Mouse (Mus musculus): Measurements from ENCODE around the gene Cox4i2. TPM values are rescaled to one million over a fixed set of nuclear protein-coding genes. Genes with fewer than 3 reads are reported as not detected.

Cox4i2 gene
- total and polyA plus RNA-seq, 2 experiments = 0.31 TPM; not detected in 1

DNA sequence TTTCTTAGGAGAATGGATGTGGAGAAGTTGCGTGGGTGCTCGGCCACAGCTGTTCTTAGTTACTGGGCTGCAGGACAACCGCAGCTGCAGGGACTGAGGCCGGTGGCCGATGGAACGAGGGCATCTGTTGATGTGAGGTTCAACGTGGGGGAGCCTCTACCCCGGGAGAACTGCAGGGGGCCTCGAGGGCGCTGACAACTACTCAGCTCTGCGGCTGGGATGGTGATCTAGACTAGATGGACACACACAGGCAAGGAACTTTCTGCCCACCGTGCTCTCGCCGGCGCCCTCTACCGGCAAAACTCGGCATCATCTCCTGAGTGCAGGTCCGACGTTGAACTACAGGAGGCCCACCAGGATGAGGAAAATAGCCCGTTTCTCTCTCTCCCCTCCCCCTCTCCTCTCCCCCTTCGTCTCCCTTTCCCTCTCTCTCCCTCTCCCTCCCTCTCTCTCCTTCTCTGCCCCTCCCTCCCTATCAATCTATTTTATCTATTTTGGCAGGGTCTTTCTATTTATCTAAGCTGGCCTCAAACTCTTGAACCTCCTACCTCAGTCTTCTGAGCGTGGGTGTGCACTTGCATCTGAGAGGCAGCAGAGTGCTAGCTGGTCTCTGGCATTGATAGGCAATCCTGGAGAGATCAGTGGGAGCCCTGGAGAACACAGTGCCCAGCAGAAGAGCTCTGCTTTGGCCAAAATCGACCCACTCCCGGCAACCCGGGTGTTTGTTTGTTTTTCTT, 12.6 kb downstream of the Cox4i2 start:
- no peaks in the 10 kb centered on the region for H3K79me2 ChIP-seq (ENCODE audit: control insufficient read depth, insufficient read depth, low read length)
- no peaks in the 10 kb centered on the region for H3K36me3 ChIP-seq (ENCODE audit: control insufficient read depth, insufficient read depth, low read length)
- no peak overlapping the region for H3K27ac ChIP-seq (replicated peaks; ENCODE audit: insufficient read depth, low read depth, low read length)
- 16% methylated on average over 25 of the region's 25 CpGs for WGBS
- no peak overlapping the region for H3K9ac ChIP-seq (ENCODE audit: low read depth, low read length)
- peaks cover 2% of the 10 kb centered on the region; the same call in 1 of the 2 replicates for H3K4me1 ChIP-seq (ENCODE audit: control insufficient read depth, insufficient read depth, low read length)
- H3K27me3 ChIP-seq (ENCODE audit: control insufficient read depth, insufficient read depth, low read length) = no peaks in the 10 kb centered on the region
- DNase-seq (ENCODE audit: extremely low read depth, low read depth, low spot score) = peak; percentile 39
- H3K4me3 ChIP-seq (ENCODE audit: insufficient read depth, low read depth, low read length) = no peak overlapping the region
- TF ChIP-seq CTCF (IDR thresholded peaks at IDR 0.05; ENCODE audit: low read depth, low read length) (peak; percentile 99), POLR2A (IDR thresholded peaks at IDR 0.05; ENCODE audit: extremely low read depth, insufficient read depth, low read length) (no peak)

DNA sequence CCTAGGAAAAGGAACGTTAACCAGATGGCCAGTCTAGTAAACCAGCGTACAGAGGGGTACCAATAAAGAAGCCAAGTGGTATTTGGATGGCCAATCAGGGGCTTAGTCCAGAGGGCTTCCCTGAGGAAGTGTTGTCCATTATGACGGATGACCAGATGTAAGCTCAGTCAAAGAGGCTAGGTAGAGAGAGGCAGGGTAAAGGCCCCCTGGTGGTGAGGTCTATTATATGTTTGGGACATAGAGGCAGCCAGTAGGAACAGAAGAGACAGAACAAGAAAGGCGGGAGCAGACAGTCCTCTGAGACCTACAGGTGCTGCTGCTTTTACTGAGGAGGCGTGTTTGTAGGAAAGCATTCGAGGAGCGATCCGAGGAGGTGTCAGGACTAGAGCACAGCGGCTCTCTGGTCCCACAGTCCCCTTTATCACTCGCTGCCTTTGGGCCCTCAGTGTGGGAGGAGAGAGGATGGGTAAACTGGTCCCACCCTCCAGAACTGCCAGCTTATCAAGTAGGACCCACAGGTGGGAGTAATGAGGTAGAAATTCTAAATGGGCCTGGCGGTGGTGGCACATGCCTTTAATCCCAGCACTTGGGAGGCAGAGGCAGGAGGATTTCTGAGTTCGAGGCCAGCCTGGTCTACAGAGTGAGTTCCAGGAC, 13.8 kb downstream of the Cox4i2 start:
- H3K4me1 ChIP-seq (ENCODE audit: control insufficient read depth, insufficient read depth, low read length) = peaks cover 2% of the 10 kb centered on the region; the same call in 1 of the 2 replicates
- peak; percentile 58 for DNase-seq (ENCODE audit: extremely low read depth, low read depth, low spot score)
- no peaks in the 10 kb centered on the region for H3K27me3 ChIP-seq (ENCODE audit: control insufficient read depth, insufficient read depth, low read length)

DNA sequence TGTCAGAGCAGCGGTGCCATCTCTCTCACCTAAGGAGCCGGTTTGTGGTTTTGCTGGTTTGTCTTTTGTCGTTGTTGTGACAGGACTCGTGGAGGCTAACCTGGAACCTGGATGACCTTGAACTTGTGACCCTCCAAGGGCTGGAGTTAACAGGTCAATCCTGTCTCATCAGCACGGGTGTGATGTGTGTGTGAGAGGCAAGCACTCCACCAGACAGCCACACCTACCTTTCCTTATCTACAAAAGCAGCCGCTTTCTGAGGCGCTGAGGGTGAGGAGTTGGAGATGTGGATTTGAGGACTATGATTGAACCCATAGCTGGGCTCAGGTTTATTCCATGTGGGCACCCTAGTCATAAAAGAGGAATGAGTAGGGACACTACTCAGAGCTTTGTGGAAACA, 15.7 kb downstream of the Cox4i2 start:
- no peak overlapping the region for H3K9ac ChIP-seq (ENCODE audit: low read depth, low read length)
- H3K36me3 ChIP-seq (ENCODE audit: control insufficient read depth, insufficient read depth, low read length) = no peaks in the 10 kb centered on the region
- TF ChIP-seq CTCF (IDR thresholded peaks at IDR 0.05; ENCODE audit: low read depth, low read length) (no peak), POLR2A (IDR thresholded peaks at IDR 0.05; ENCODE audit: extremely low read depth, insufficient read depth, low read length) (no peak)
- no peak overlapping the region for H3K27ac ChIP-seq (replicated peaks; ENCODE audit: insufficient read depth, low read depth, low read length)
- H3K27me3 ChIP-seq (ENCODE audit: control insufficient read depth, insufficient read depth, low read length) = no peaks in the 10 kb centered on the region
- peaks cover 2% of the 10 kb centered on the region; the same call in 1 of the 2 replicates for H3K4me1 ChIP-seq (ENCODE audit: control insufficient read depth, insufficient read depth, low read length)
- H3K79me2 ChIP-seq (ENCODE audit: control insufficient read depth, insufficient read depth, low read length) = no peaks in the 10 kb centered on the region
- 71% methylated on average over 7 of the region's 7 CpGs for WGBS
- H3K4me3 ChIP-seq (ENCODE audit: insufficient read depth, low read depth, low read length) = no peak overlapping the region
- DNase-seq (ENCODE audit: extremely low read depth, low read depth, low spot score) = no peak

More for the DNA sequence above, 13.8 kb downstream of the Cox4i2 start:
- Histone ChIP-seq H3K4me3 (ENCODE audit: insufficient read depth, low read depth, low read length) (no peak overlapping the region), H3K9ac (ENCODE audit: low read depth, low read length) (no peak overlapping the region), H3K36me3 (ENCODE audit: control insufficient read depth, insufficient read depth, low read length) (no peaks in the 10 kb centered on the region), H3K27ac (replicated peaks; ENCODE audit: insufficient read depth, low read depth, low read length) (no peak overlapping the region), H3K79me2 (ENCODE audit: control insufficient read depth, insufficient read depth, low read length) (no peaks in the 10 kb centered on the region)
- no peak for TF ChIP-seq CTCF (IDR thresholded peaks at IDR 0.05; ENCODE audit: low read depth, low read length)
- TF ChIP-seq POLR2A (IDR thresholded peaks at IDR 0.05; ENCODE audit: extremely low read depth, insufficient read depth, low read length) = no peak
- WGBS = 65% methylated on average over 12 of the region's 12 CpGs

DNA sequence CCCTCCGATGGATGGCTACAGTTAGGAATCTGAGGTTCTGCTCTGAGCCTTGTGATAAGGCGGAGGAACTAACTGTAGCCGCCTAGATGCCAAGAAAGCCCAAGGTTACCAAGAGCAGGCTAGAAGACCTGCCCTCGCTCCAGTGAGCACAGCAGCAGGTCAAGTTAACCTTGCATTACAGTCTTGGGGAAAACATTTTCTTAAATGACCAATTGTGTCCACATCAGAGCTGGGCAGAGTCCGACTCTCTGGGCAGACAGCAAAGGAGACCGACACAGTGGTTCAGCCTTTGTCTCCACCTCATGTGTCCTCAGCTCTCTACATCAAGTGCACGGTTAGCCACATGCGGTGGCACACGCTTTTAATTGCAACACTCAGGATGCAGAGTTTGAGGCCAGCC, 17.6 kb downstream of the Cox4i2 start:
- TF ChIP-seq POLR2A (IDR thresholded peaks at IDR 0.05; ENCODE audit: extremely low read depth, insufficient read depth, low read length) = no peak
- no peak for TF ChIP-seq CTCF (IDR thresholded peaks at IDR 0.05; ENCODE audit: low read depth, low read length)
- H3K4me1 ChIP-seq (ENCODE audit: control insufficient read depth, insufficient read depth, low read length) = peaks cover 2% of the 10 kb centered on the region; the same call in 1 of the 2 replicates
- H3K4me3 ChIP-seq (ENCODE audit: insufficient read depth, low read depth, low read length) = no peak overlapping the region
- 92% methylated on average over 9 of the region's 9 CpGs for WGBS
- no peaks in the 10 kb centered on the region for H3K79me2 ChIP-seq (ENCODE audit: control insufficient read depth, insufficient read depth, low read length)
- H3K27me3 ChIP-seq (ENCODE audit: control insufficient read depth, insufficient read depth, low read length) = no peaks in the 10 kb centered on the region
- H3K27ac ChIP-seq (replicated peaks; ENCODE audit: insufficient read depth, low read depth, low read length) = no peak overlapping the region
- no peaks in the 10 kb centered on the region for H3K36me3 ChIP-seq (ENCODE audit: control insufficient read depth, insufficient read depth, low read length)
- DNase-seq (ENCODE audit: extremely low read depth, low read depth, low spot score) = no peak
- no peak overlapping the region for H3K9ac ChIP-seq (ENCODE audit: low read depth, low read length)

DNA sequence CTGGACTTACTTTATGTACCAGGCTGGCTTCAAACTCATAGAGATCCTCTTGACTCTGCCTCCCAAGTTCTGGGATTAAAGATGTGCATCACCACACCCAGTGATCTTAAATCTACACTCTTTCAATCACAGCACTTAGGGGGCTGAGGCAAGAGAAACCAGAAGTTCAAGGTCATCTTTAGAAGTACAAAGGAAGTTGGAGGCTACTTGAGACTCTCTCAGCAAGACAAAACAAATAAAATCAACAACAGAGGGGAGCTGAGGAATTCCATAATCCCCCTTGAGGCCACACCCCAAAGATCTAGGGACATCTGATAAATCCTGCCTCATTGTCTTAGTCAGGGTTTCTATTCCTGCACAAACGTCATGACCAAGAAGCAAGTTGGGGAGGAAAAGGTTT, 18.3 kb downstream of the Cox4i2 start:
- Histone ChIP-seq H3K4me1 (ENCODE audit: control insufficient read depth, insufficient read depth, low read length) (no peaks in the 10 kb centered on the region), H3K4me3 (ENCODE audit: insufficient read depth, low read depth, low read length) (no peak overlapping the region), H3K27ac (replicated peaks; ENCODE audit: insufficient read depth, low read depth, low read length) (no peak overlapping the region), H3K9ac (ENCODE audit: low read depth, low read length) (no peak overlapping the region), H3K27me3 (ENCODE audit: control insufficient read depth, insufficient read depth, low read length) (no peaks in the 10 kb centered on the region), H3K36me3 (ENCODE audit: control insufficient read depth, insufficient read depth, low read length) (no peaks in the 10 kb centered on the region), H3K79me2 (ENCODE audit: control insufficient read depth, insufficient read depth, low read length) (no peaks in the 10 kb centered on the region)
- 42% methylated on average over 1 of the region's 1 CpGs for WGBS
- DNase-seq (ENCODE audit: extremely low read depth, low read depth, low spot score) = no peak
- no peak for TF ChIP-seq CTCF (IDR thresholded peaks at IDR 0.05; ENCODE audit: low read depth, low read length)
- no peak for TF ChIP-seq POLR2A (IDR thresholded peaks at IDR 0.05; ENCODE audit: extremely low read depth, insufficient read depth, low read length)

DNA sequence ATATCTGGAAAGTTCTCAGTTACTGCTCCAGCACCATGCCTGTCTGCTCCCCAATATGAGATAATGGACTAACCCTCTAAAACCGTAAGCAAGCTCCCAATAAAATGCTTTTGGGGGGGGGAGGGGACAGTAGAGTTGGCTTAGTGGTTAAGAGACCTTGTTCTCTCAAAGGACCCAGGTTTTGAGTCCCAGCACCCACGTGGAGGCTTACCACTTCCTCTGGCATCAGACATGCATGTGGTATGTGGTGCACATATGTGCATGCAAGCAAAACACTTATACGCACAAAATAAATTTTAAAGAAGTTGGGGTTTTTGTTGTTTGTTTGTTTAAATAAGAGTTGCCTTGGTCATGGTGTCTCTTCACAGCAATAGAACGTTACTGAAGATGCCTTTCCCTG, 21.4 kb downstream of the Cox4i2 start:
- WGBS = 69% methylated on average over 4 of the region's 4 CpGs
- Histone ChIP-seq H3K4me1 (ENCODE audit: control insufficient read depth, insufficient read depth, low read length) (no peaks in the 10 kb centered on the region), H3K36me3 (ENCODE audit: control insufficient read depth, insufficient read depth, low read length) (no peaks in the 10 kb centered on the region), H3K27me3 (ENCODE audit: control insufficient read depth, insufficient read depth, low read length) (no peaks in the 10 kb centered on the region), H3K27ac (replicated peaks; ENCODE audit: insufficient read depth, low read depth, low read length) (no peak overlapping the region), H3K79me2 (ENCODE audit: control insufficient read depth, insufficient read depth, low read length) (no peaks in the 10 kb centered on the region), H3K9ac (ENCODE audit: low read depth, low read length) (no peak overlapping the region), H3K4me3 (ENCODE audit: insufficient read depth, low read depth, low read length) (no peak overlapping the region)
- TF ChIP-seq POLR2A (IDR thresholded peaks at IDR 0.05; ENCODE audit: extremely low read depth, insufficient read depth, low read length) (no peak), CTCF (IDR thresholded peaks at IDR 0.05; ENCODE audit: low read depth, low read length) (no peak)
- DNase-seq (ENCODE audit: extremely low read depth, low read depth, low spot score) = no peak

All from liver, adult 2 months (tissue).